9 mouse cellular contexts compared by ENCODE assay signal in genomic region chr1:82289116-82289989, GRCm38 (mm10). TPM values are rescaled to one million over a fixed set of nuclear protein-coding genes. Genes with fewer than 3 reads are reported as not detected.
DNase-seq lines count a peak whose midpoint lies in the region; ATAC-seq and TF ChIP-seq lines count a peak whose summit lies in the region.
"Had no signal": no experiment of that assay in that cellular context is flagged by ENCODE, and none has a peak within 500 bp of the region (broad histone marks: within the 10 kb centered on the region; RNA-seq: fewer than 3 reads in every experiment).

No protein-coding gene starts in this region.

- peak overlapping the region; percentile 91 for H3K4me3 ChIP-seq in lung, adult 2 months (replicated peaks; ENCODE audit: extremely low read depth, low read depth, low read length)
- peak overlapping the region; percentile 69 for H3K4me3 ChIP-seq in cerebellum, adult 2 months (replicated peaks; ENCODE audit: insufficient read depth, low read depth, low read length)
- H3K4me3 ChIP-seq in forebrain, embryonic 16.5 days (replicated peaks; ENCODE audit: low read length) = peak overlapping the region; percentile 89
- H3K4me3 ChIP-seq in hindbrain, embryonic 14.5 days (replicated peaks; ENCODE audit: low read length) = peak overlapping the region; percentile 68
- peak overlapping the region; percentile 59 for H3K4me3 ChIP-seq in liver, postnatal 0 days (ENCODE audit: low read depth, low read length)
- H3K4me3 ChIP-seq in stomach, embryonic 14.5 days (ENCODE audit: low read depth, low read length) = peak overlapping the region; percentile 70

- H3K9me3 ChIP-seq in forebrain, embryonic 16.5 days (ENCODE audit: control insufficient read depth, low read length) = no peaks in the 10 kb centered on the region
- no peaks in the 10 kb centered on the region for H3K9me3 ChIP-seq in hindbrain, embryonic 14.5 days (ENCODE audit: control insufficient read depth, low read length)
- H3K9me3 ChIP-seq in liver, postnatal 0 days (ENCODE audit: low read length) = no peaks in the 10 kb centered on the region
- H3K9me3 ChIP-seq in stomach, embryonic 14.5 days (ENCODE audit: control insufficient read depth, low read depth, low read length) = no peaks in the 10 kb centered on the region

- H3K36me3 ChIP-seq in forebrain, embryonic 16.5 days (ENCODE audit: control insufficient read depth, insufficient read depth) = no peaks in the 10 kb centered on the region
- 0 out of 2 replicates have a peak, but pooled peaks cover 6% of the 10 kb centered on the region for H3K36me3 ChIP-seq in hindbrain, embryonic 14.5 days (replicated peaks; ENCODE audit: control insufficient read depth, insufficient read depth)
- H3K36me3 ChIP-seq in liver, postnatal 0 days (replicated peaks; ENCODE audit: insufficient read depth, low read length) = no peaks in the 10 kb centered on the region
- peaks cover 9% of the 10 kb centered on the region for H3K36me3 ChIP-seq in stomach, embryonic 14.5 days (ENCODE audit: control insufficient read depth, insufficient read depth, low read length)

- no peak for TF ChIP-seq CTCF in lung, adult 2 months (IDR thresholded peaks at IDR 0.05; ENCODE audit: insufficient read depth, low read length)
- TF ChIP-seq CTCF in cerebellum, adult 2 months (IDR thresholded peaks at IDR 0.05; ENCODE audit: borderline replicate concordance, insufficient read depth, low read depth, low read length) = no peak
- TF ChIP-seq CTCF in liver, postnatal 0 days (IDR thresholded peaks at IDR 0.05; ENCODE audit: low read depth) = no peak

- TF ChIP-seq POLR2A in lung, adult 2 months (IDR thresholded peaks at IDR 0.05; ENCODE audit: borderline replicate concordance, extremely low read depth, low read depth, low read length) = no peak
- no peak for TF ChIP-seq POLR2A in cerebellum, adult 2 months (IDR thresholded peaks at IDR 0.05; ENCODE audit: borderline replicate concordance, insufficient read depth, low read length)

- TF ChIP-seq EP300 in liver, postnatal 0 days (IDR thresholded peaks at IDR 0.05; ENCODE audit: low read depth) = no peak

- DNase-seq in lung, adult 2 months = no peak
- DNase-seq in lung, postnatal 36 days = no peak
- DNase-seq in cerebellum, adult 2 months = peak; percentile 29 to 53
- DNase-seq in hindbrain, embryonic 14.5 days (ENCODE audit: low spot score) = peak; percentile 29
- DNase-seq in liver, postnatal 0 days = no peak
- DNase-seq in adipocyte (ENCODE audit: low spot score) = no peak

- no peaks in the 10 kb centered on the region for H3K27me3 ChIP-seq in cerebellum, adult 2 months (ENCODE audit: control insufficient read depth, insufficient read depth, low read length)
- H3K27me3 ChIP-seq in forebrain, embryonic 16.5 days (replicated peaks; ENCODE audit: control insufficient read depth, insufficient read depth, low read length) = no peaks in the 10 kb centered on the region
- no peaks in the 10 kb centered on the region for H3K27me3 ChIP-seq in hindbrain, embryonic 14.5 days (ENCODE audit: control insufficient read depth, insufficient read depth, low read length)
- H3K27me3 ChIP-seq in liver, postnatal 0 days (ENCODE audit: insufficient read depth, low read length) = peaks cover 36% of the 10 kb centered on the region
- no peaks in the 10 kb centered on the region for H3K27me3 ChIP-seq in stomach, embryonic 14.5 days (ENCODE audit: control insufficient read depth, insufficient read depth, low read length)

- no peak for ATAC-seq in forebrain, embryonic 16.5 days
- no peak for ATAC-seq in hindbrain, embryonic 14.5 days (ENCODE audit: low FRiP score)
- no peak for ATAC-seq in liver, postnatal 0 days
- ATAC-seq in stomach, embryonic 14.5 days (ENCODE audit: insufficient number of reproducible peaks, insufficient read depth, low FRiP score, low read depth) = no peak

- WGBS in lung, adult 2 months = 56% methylated on average over 35 of the region's 35 CpGs
- 48% methylated on average over 35 of the region's 35 CpGs for WGBS in cerebellum, adult 2 months
- WGBS in forebrain, embryonic 16.5 days = 65% methylated on average over 35 of the region's 35 CpGs
- 66% methylated on average over 35 of the region's 35 CpGs for WGBS in hindbrain, embryonic 14.5 days
- WGBS in liver, postnatal 0 days (ENCODE audit: insufficient replicate concordance) = 67% methylated on average over 35 of the region's 35 CpGs
- WGBS in stomach, embryonic 14.5 days = 65% methylated on average over 35 of the region's 35 CpGs

- peak overlapping the region; percentile 85 for H3K4me2 ChIP-seq in forebrain, embryonic 16.5 days (ENCODE audit: low read length)
- H3K4me2 ChIP-seq in hindbrain, embryonic 14.5 days (replicated peaks) = peak overlapping the region; percentile 90
- H3K4me2 ChIP-seq in liver, postnatal 0 days (ENCODE audit: low read depth, low read length) = peak overlapping the region; percentile 82
- peak overlapping the region; percentile 88 for H3K4me2 ChIP-seq in stomach, embryonic 14.5 days (replicated peaks; ENCODE audit: low read depth, low read length)

- H3K4me1 ChIP-seq in lung, adult 2 months (ENCODE audit: control insufficient read depth, insufficient read depth, low read length) = peaks cover 20% of the 10 kb centered on the region
- peaks cover 25% of the 10 kb centered on the region for H3K4me1 ChIP-seq in cerebellum, adult 2 months (ENCODE audit: control insufficient read depth, insufficient read depth, low read length)
- H3K4me1 ChIP-seq in forebrain, embryonic 16.5 days (replicated peaks; ENCODE audit: control insufficient read depth, insufficient read depth, low read length) = peaks cover 57% of the 10 kb centered on the region
- H3K4me1 ChIP-seq in hindbrain, embryonic 14.5 days (replicated peaks; ENCODE audit: control insufficient read depth, insufficient read depth, low read length) = peaks cover 64% of the 10 kb centered on the region
- H3K4me1 ChIP-seq in liver, postnatal 0 days (ENCODE audit: insufficient read depth) = peaks cover 17% of the 10 kb centered on the region
- peaks cover 30% of the 10 kb centered on the region for H3K4me1 ChIP-seq in stomach, embryonic 14.5 days (ENCODE audit: control insufficient read depth, insufficient read depth, low read length)

- H3K27ac ChIP-seq in cerebellum, adult 2 months (ENCODE audit: insufficient read depth, low read length) = peak overlapping the region; percentile 79; the same call in 1 of the 2 replicates
- peak overlapping the region; percentile 99 for H3K27ac ChIP-seq in forebrain, embryonic 16.5 days (ENCODE audit: low read length)
- H3K27ac ChIP-seq in hindbrain, embryonic 14.5 days = peak overlapping the region; percentile 95
- H3K27ac ChIP-seq in liver, postnatal 0 days (ENCODE audit: low read depth) = peak overlapping the region; percentile 79; the same call in 1 of the 2 replicates
- peak overlapping the region; percentile 96 for H3K27ac ChIP-seq in stomach, embryonic 14.5 days (ENCODE audit: low read length)

- H3K9ac ChIP-seq in forebrain, embryonic 16.5 days (replicated peaks; ENCODE audit: low read depth, low read length) = peak overlapping the region; percentile 87
- peak overlapping the region; percentile 84 for H3K9ac ChIP-seq in hindbrain, embryonic 14.5 days
- peak overlapping the region; percentile 67 for H3K9ac ChIP-seq in liver, postnatal 0 days (replicated peaks)
- peak overlapping the region; percentile 72 for H3K9ac ChIP-seq in stomach, embryonic 14.5 days (replicated peaks; ENCODE audit: low read depth, low read length)

RNA-seq across cellular contexts. Expression of gene Irs1, which starts 1.9 kb away (rescaled TPM):
- 9.6 and 11.1 TPM in 2 replicates for polyA plus RNA-seq in lung, adult 2 months (2012; rRNA removed)
- polyA plus RNA-seq in cerebellum, adult 2 months (2012; rRNA removed) = 10.5 and 10.6 TPM in 2 replicates
- 9.2 and 11.0 TPM in 2 replicates for polyA plus RNA-seq in forebrain, embryonic 16.5 days (2015; fragmentation: Nextera tagmentation; extraction: Ambion mirVana)
- polyA plus RNA-seq in hindbrain, embryonic 14.5 days (2014; fragmentation: Nextera tagmentation; extraction: Ambion mirVana) = 10.2 and 11.2 TPM in 2 replicates
- 1.2 and 1.4 TPM in 2 replicates for polyA plus RNA-seq in liver, postnatal 0 days (2015; fragmentation: Nextera tagmentation; extraction: Ambion mirVana)
- polyA plus RNA-seq in stomach, embryonic 14.5 days (2014; fragmentation: Nextera tagmentation; extraction: Ambion mirVana) = 6.7 TPM in 2 replicates

RNA-seq across cellular contexts. Expression of gene Rhbdd1, which starts 26.9 kb away (rescaled TPM):
- polyA plus RNA-seq in lung, adult 2 months (2012; rRNA removed) = 13.5 and 16.3 TPM in 2 replicates
- 10.7 and 11.6 TPM in 2 replicates for polyA plus RNA-seq in cerebellum, adult 2 months (2012; rRNA removed)
- 4.6 and 5.8 TPM in 2 replicates for polyA plus RNA-seq in forebrain, embryonic 16.5 days (2015; fragmentation: Nextera tagmentation; extraction: Ambion mirVana)
- polyA plus RNA-seq in hindbrain, embryonic 14.5 days (2014; fragmentation: Nextera tagmentation; extraction: Ambion mirVana) = 2.6 and 3.1 TPM in 2 replicates
- polyA plus RNA-seq in liver, postnatal 0 days (2015; fragmentation: Nextera tagmentation; extraction: Ambion mirVana) = 4.7 and 5.9 TPM in 2 replicates
- 6.2 and 6.6 TPM in 2 replicates for polyA plus RNA-seq in stomach, embryonic 14.5 days (2014; fragmentation: Nextera tagmentation; extraction: Ambion mirVana)

RNA-seq across cellular contexts. Expression of gene Gm9747, which starts 56.4 kb away (rescaled TPM):
- polyA plus RNA-seq in lung, adult 2 months (2012; rRNA removed) = 0.04 TPM in 1 of 2 replicates, not detected in the other
- polyA plus RNA-seq in cerebellum, adult 2 months (2012; rRNA removed) = not detected in 2 replicates
- 30.1 and 34.5 TPM in 2 replicates for polyA plus RNA-seq in forebrain, embryonic 16.5 days (2015; fragmentation: Nextera tagmentation; extraction: Ambion mirVana)
- polyA plus RNA-seq in hindbrain, embryonic 14.5 days (2014; fragmentation: Nextera tagmentation; extraction: Ambion mirVana) = 32.6 and 34.5 TPM in 2 replicates
- 3.4 and 3.9 TPM in 2 replicates for polyA plus RNA-seq in liver, postnatal 0 days (2015; fragmentation: Nextera tagmentation; extraction: Ambion mirVana)
- 20.3 and 22.5 TPM in 2 replicates for polyA plus RNA-seq in stomach, embryonic 14.5 days (2014; fragmentation: Nextera tagmentation; extraction: Ambion mirVana)
- polyA plus RNA-seq: large intestine, adult 2 months had no signal

Comparison
In these comparisons a context has a peak if more than half of its experiments do, and no peak if none do; other contexts are left out.
1. DNase-seq: peak in cerebellum, adult 2 months (2 of 2) and hindbrain, embryonic 14.5 days (single experiment); none in lung, adult 2 months (single experiment), lung, postnatal 36 days (single experiment), liver, postnatal 0 days (single experiment) and adipocyte (single experiment).
2. Peak in every context shown above with its lines, with median percentiles within 50 percentile points of each other: H3K4me3 ChIP-seq, H3K27ac ChIP-seq, H3K4me2 ChIP-seq and H3K9ac ChIP-seq.